Mouse (Mus musculus): Measurements from ENCODE around the gene Gna11. TPM values are rescaled to one million over a fixed set of nuclear protein-coding genes. Genes with fewer than 3 reads are reported as not detected.

The Gna11 gene
- polyA plus RNA-seq, 1 experiment from 2014 or later, result 68.7 TPM

Small RNA genes within 50 kb of the gene (microRNA-seq; reads per million reads assigned to microRNA genes)
- not detected for gene Gm25595

Other genes starting within 250 kb of the Gna11 start
- 36.6 and 37.9 TPM in 2 replicates for gene Cactin, start 224.1 kb downstream of the Gna11 start, polyA plus RNA-seq (2015; fragmentation: Nextera tagmentation; extraction: Ambion mirVana)
- gene Tbxa2r, start 216.5 kb downstream of the Gna11 start, polyA plus RNA-seq (2015; fragmentation: Nextera tagmentation; extraction: Ambion mirVana), result 18.6 and 19.6 TPM in 2 replicates
- 0.05 and 0.10 TPM in 2 replicates for gene Gipc3, start 201.9 kb downstream of the Gna11 start, polyA plus RNA-seq (2015; fragmentation: Nextera tagmentation; extraction: Ambion mirVana)
- 90.6 and 93.2 TPM in 2 replicates for gene Hmg20b, start 194.7 kb downstream of the Gna11 start, polyA plus RNA-seq (2015; fragmentation: Nextera tagmentation; extraction: Ambion mirVana)
- 13.7 and 13.9 TPM in 2 replicates for gene Mfsd12, start 187.7 kb downstream of the Gna11 start, polyA plus RNA-seq (2015; fragmentation: Nextera tagmentation; extraction: Ambion mirVana)
- 2.0 and 2.2 TPM in 2 replicates for gene 4930404N11Rik, start 179.4 kb downstream of the Gna11 start, polyA plus RNA-seq (2015; fragmentation: Nextera tagmentation; extraction: Ambion mirVana)
- gene Fzr1, start 166.7 kb downstream of the Gna11 start, polyA plus RNA-seq (2015; fragmentation: Nextera tagmentation; extraction: Ambion mirVana), result 95.4 and 105 TPM in 2 replicates
- 71.4 and 73.1 TPM in 2 replicates for gene Dohh, start 160.8 kb downstream of the Gna11 start, polyA plus RNA-seq (2015; fragmentation: Nextera tagmentation; extraction: Ambion mirVana)
- gene Gm48551, start 160.7 kb downstream of the Gna11 start, polyA plus RNA-seq (2015; fragmentation: Nextera tagmentation; extraction: Ambion mirVana), result 3.0 and 3.1 TPM in 2 replicates
- gene Gm48552, start 156.2 kb downstream of the Gna11 start, polyA plus RNA-seq (2015; fragmentation: Nextera tagmentation; extraction: Ambion mirVana), result 1.2 and 1.7 TPM in 2 replicates
- gene Smim24, start 152.1 kb downstream of the Gna11 start, polyA plus RNA-seq (2015; fragmentation: Nextera tagmentation; extraction: Ambion mirVana), result 7.9 and 9.0 TPM in 2 replicates
- gene Nfic, start 89.6 kb downstream of the Gna11 start, polyA plus RNA-seq (2015; fragmentation: Nextera tagmentation; extraction: Ambion mirVana), result 92.5 and 106 TPM in 2 replicates
- 0.40 and 0.67 TPM in 2 replicates for gene Celf5, start 62.5 kb downstream of the Gna11 start, polyA plus RNA-seq (2015; fragmentation: Nextera tagmentation; extraction: Ambion mirVana)
- 82.9 and 83.6 TPM in 2 replicates for gene Ncln, start 48.8 kb downstream of the Gna11 start, polyA plus RNA-seq (2015; fragmentation: Nextera tagmentation; extraction: Ambion mirVana)
- gene S1pr4, start 45.1 kb downstream of the Gna11 start, polyA plus RNA-seq (2015; fragmentation: Nextera tagmentation; extraction: Ambion mirVana), result 2.8 and 4.1 TPM in 2 replicates
- gene Gna15, start 21.0 kb downstream of the Gna11 start, polyA plus RNA-seq (2015; fragmentation: Nextera tagmentation; extraction: Ambion mirVana), result 1.8 and 2.2 TPM in 2 replicates
- gene Aes, start 14.3 kb upstream of the Gna11 start, polyA plus RNA-seq (2015; fragmentation: Nextera tagmentation; extraction: Ambion mirVana), result 377 and 416 TPM in 2 replicates
- gene Tle2, start 29.4 kb upstream of the Gna11 start, polyA plus RNA-seq (2015; fragmentation: Nextera tagmentation; extraction: Ambion mirVana), result 51.2 and 53.3 TPM in 2 replicates
- gene Tle6, start 55.9 kb upstream of the Gna11 start, polyA plus RNA-seq (2015; fragmentation: Nextera tagmentation; extraction: Ambion mirVana), result 30.1 and 33.8 TPM in 2 replicates
- gene BC025920, start 61.1 kb upstream of the Gna11 start, polyA plus RNA-seq (2015; fragmentation: Nextera tagmentation; extraction: Ambion mirVana), result 0.24 and 0.98 TPM in 2 replicates
- gene Sirt6, start 82.6 kb upstream of the Gna11 start, polyA plus RNA-seq (2015; fragmentation: Nextera tagmentation; extraction: Ambion mirVana), result 38.0 and 40.0 TPM in 2 replicates
- gene Ankrd24, start 83.3 kb upstream of the Gna11 start, polyA plus RNA-seq (2015; fragmentation: Nextera tagmentation; extraction: Ambion mirVana), result 8.5 and 9.2 TPM in 2 replicates
- gene Gm10778, start 103.9 kb upstream of the Gna11 start, polyA plus RNA-seq (2015; fragmentation: Nextera tagmentation; extraction: Ambion mirVana), result 4.8 and 5.0 TPM in 2 replicates
- gene Zfp433, start 159.6 kb upstream of the Gna11 start, polyA plus RNA-seq (2015; fragmentation: Nextera tagmentation; extraction: Ambion mirVana), result 18.5 and 20.9 TPM in 2 replicates
- gene Gm3055, start 226.0 kb upstream of the Gna11 start, polyA plus RNA-seq (2015; fragmentation: Nextera tagmentation; extraction: Ambion mirVana), result 10.2 and 10.6 TPM in 2 replicates

Measured in lung, embryonic 16.5 days (tissue).